Mouse (Mus musculus) c-Kit-negative CD71-positive TER-119-positive erythroid progenitor cells, embryonic 14.5 days (primary cell): ENCODE results near the gene Rasgef1b.

Source experiments
- DNase-seq: peaks from one replicate; pipeline ENCODE4 v3.0.0-alpha.2; 2013; ENCODE audit warnings: low read depth, low spot score

The Rasgef1b gene

DNA sequence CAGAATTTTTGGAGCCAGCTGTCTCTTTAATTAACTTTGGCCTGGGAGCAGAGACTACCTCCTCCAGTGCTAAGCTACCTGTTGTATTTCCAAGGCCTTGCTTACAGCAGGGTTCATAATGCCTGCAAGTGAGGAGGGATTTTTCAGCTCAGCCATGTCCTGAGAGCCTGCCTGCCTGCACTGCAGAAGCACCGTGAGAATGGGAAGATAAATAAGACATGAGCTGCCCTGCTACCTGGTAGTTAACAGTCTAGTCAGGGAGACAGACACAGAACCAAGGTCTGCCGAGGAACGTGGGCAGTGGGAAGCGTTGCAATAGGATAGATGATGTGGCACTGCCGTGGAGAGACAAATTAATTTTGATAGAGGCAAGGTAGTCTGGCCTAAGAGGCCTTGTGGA, 277.4 kb downstream of the Rasgef1b start:
- no peak for DNase-seq

DNA sequence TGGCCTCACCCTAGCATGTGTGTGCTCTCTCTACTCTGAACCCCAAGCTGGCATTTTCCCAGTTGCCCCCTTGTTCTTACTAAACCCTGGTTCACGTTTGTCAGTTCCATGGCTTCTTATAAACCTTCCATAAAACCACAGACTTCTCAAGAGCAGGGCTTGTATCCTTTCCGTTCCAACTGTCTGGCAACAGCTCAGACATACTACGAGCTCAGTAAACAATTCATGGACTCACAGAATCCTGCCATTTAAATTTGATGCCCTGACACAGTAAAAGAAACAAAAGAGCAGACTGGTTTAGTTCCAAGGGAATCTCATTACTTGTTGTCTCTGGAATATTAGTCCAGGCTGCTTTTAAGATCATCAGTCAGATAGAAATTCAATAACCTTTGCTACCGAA, 277.9 kb downstream of the Rasgef1b start:
- DNase-seq = no peak

DNA sequence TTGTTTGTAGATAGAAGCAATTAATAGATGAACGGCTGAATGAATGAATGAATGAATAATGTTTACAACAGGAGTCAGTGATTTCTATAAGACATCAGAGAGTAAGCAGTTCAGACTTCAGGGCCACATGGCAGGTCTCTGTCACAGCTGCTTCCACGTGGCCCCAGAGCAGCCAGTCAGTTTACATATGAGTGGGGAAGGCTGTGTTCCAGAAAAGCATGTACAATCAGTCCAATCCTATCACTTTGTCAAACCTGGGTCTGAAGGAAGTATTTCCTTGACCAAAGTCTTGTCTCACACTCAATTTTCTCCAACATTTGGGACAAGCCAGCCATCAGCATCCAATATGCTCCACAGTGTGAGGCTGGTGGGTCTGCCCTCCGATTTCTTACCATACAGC, 278.4 kb downstream of the Rasgef1b start:
- DNase-seq = no peak

DNA sequence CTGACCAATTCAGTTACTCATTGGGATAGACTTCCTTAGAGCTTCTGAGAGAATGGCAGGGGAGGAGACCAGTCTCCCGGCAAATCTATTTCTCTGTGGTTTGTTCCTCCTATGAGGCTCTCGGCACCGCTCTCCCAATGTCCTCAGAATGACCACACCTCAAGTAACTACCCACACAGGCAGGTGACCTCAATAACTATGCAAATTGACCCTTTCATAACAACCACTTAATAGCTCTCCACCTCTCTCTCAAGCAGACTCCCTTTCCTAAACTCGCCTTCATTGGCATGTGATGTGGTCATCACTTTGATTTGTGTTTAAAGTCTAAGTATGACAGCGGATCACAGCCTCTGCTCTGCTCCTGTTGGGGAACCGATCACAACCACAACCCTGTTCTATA, 281.4 kb downstream of the Rasgef1b start:
- no peak for DNase-seq

DNA sequence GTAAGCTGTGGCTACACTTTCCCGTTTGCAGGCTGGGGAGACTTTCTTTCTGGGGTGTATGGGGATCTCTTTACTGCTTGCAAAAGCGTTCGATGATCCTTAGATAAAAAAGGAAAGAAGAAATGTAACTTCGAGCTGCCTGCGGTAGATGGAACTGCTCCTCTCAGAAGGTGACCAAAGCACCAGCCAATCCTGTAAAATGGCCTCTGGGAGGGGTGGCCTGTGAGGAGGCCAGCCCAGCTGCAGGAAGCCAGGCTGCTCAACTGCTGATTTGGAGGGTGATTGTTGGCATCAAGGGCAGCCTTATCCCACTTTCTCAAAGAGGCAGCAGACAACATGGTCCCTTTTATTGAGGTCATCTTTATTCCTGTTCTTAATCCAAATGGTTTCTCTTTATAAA, 283.6 kb downstream of the Rasgef1b start:
- no peak for DNase-seq

DNA sequence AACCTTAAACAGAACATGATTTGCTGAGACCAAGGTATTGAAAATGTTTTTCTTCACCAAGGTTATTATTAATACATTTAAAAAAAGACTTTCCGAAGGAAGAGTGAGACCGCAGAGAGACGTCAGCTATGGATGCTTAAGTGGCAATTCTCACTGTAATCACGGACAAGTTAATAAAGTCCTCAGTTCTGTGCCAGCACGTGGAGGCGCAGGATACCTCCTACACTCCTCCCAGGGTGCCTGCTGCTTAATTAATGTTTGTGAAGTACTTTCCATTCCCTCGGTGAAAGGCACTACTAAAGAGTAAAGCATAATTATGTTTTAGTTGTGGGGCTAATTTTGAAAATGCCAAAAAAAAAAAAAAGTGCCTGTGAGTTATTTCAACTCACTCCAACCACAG, 284.1 kb downstream of the Rasgef1b start:
- no peak for DNase-seq

DNA sequence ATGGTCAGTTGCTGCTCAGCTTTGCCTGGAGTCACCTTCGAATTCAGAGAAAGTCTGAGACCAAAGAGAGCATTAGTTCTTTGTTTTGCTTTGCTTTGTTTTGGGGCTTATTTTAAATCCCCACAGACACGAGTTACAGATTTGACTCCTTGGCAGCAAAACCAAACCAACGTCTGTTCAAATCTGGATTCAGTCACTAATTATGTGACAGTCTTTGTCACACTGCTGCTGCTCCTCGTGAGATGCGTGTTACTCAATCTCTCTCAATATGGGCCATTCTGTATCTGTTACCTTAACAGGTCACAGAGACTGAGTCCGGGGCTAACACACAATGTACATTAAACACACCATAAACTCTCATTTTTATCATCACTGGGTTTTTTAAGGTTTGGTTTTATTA, 288.8 kb downstream of the Rasgef1b start:
- no peak for DNase-seq

DNA sequence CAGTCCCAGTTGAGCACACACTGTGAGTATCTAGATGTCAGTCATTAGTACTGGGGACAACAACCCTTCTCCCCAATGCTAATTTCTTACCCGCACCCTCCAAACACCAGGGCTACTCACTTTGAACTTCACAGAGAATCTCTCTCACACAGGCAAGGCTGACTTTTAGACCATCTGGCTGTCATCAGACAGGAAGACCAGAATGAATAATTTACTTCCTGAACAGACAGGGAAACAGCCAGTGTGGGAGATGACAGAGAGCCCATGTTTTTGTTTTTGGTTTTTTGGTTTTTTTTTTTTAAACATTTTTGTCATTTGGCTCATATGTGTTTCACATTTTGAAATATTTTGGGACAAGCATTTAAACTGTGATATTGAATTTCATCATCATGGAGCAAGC, 290.3 kb downstream of the Rasgef1b start:
- no peak for DNase-seq

DNA sequence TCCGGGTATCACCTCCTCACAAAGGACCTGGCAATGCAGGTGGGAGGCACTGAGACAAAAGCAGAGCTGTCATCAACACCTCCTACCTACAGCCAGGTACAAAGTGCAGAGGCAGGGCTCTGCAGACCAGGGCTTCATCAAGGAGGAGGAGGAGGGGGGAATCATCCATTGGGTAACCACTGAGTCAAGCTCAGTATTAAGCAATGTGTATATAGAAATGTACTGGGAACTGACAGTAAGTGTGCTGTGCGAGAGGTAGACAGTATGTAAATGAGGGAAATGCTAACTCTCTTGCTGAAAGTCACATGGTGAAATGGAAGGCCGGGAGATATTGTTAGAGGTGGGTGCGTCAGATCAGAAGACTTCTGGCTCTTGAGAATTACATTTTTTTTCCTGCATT, 294.6 kb downstream of the Rasgef1b start:
- DNase-seq = no peak

DNA sequence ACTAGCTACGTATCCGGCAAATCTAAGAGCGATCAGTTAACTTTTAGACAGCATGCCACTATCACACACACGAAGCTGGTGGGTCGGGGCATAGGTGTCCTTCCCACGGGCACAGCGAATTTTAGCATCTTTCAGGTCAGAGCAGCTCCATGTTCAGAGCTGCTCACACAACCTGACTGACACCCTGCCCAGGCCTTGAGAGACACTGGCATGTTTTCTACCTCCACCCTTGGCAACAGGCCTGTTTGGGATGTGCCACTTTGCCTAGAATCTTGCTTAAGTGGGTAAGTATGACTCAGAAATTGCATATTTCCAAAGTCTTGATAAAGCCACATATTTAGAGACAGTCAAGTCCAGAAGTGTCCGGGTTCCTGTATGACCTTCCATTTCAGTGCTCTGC, 296.4 kb downstream of the Rasgef1b start:
- no peak for DNase-seq

DNA sequence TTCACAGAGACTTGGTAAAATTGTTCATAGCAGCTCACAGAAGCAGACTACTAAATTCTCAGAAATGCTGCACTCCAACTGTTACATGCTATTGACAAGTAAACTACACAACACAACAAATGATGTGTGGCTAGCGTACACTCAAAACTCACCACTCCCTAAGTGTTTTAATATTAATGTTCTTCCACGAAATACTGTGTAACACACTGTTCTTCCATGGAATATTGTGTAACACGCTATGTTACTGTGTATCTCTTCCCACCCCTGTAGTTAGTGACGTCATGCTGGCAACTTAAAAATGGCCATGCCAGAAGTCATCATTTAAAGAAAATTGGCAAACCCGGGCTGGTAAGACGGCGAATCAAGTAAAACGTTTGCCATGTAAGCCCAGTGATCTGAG, 299.6 kb downstream of the Rasgef1b start:
- DNase-seq = no peak

DNA sequence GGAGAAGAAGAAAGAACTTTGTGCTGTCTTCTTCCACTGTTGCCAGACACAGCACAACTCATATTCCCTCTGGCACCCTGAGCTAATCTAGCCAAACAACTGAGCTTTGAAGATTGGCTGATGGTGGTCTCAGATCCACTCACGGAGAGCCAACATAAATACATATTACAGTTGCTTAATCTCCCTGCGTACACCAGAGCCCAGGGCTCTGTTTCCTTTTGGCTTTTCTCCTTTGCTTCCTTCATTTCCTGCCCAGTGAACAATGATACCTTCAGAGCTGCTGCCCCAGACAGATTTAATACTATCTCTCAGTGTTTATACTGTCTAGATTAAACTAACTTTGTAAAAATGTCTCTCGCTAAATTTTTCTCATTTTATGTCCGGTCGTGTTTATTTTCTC, 300.2 kb downstream of the Rasgef1b start:
- no peak for DNase-seq

DNA sequence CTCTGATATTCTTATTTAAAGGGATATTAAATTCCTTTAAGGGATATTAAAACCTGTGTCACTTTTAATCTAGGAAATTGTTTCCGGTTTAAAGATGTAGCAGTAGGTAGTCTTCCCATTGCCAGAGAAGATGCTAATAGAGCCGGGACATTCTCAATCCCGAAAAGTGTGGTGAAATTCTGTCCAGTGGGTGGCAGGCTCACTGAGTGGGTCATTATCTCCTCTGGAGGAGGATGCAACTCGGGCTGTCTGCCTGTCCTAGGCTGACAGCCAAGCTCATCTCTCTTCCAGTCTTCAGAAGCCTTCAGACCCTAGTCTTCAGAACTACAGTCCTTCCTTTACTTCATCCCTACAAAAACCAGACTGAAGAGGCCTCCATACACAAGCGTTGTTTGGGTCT, 305.6 kb downstream of the Rasgef1b start:
- no peak for DNase-seq

DNA sequence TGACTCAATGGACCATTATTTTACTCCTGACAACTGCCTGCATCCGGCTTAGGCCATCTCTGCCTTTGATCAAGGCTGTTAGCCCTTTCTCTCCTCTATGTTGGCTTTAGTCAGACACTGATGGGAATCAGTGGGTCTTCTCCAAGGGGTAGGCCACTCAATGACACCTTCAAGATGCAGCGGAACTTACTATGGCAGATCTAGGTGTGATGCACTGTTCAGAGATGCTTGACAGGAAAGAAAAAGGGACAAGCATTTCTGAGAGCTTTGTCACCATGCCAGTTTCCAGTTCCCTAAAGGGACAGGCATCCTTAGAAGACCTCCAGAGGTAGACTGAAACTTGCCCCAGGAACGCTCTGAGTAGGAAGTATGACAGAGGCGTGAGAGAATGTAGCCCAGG, 306.0 kb downstream of the Rasgef1b start:
- no peak for DNase-seq

DNA sequence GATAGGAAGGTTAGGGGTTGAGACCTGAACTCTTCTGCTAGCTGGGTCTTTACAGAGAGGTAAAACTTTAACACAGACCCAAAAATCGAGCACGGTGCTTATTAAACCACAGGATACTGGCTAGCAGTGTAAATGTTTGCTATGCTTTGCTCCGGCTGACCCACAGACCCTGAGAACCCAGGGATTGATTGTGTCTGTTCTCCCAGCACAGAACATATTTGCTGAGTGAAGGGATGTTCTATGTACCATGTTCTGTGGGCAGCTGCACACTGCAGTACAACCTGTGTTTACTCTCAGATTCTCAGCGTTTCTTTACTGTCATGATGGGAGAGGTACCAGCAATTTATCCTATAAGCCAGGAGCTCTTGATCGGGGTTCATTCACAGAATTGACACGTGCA, 306.8 kb downstream of the Rasgef1b start:
- DNase-seq = no peak

DNA sequence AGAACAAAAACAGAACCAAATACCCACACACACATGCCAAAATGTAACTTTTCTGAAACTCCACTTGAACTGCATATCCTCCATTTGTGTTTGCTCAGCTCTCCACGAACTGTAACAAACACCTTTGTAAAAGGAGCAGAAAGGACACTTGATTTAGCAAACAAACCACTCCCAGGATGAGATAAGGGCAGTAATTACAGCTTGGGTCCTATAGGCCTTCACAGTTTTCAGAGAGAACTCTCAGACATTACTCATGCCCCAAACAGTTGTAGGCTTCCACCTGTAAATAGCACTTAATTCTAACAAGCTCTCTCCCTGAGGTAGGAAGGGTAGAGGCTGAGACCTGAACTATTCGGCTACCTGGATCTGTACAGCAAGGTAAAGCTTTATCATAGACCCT, 309.0 kb downstream of the Rasgef1b start:
- no peak for DNase-seq

DNA sequence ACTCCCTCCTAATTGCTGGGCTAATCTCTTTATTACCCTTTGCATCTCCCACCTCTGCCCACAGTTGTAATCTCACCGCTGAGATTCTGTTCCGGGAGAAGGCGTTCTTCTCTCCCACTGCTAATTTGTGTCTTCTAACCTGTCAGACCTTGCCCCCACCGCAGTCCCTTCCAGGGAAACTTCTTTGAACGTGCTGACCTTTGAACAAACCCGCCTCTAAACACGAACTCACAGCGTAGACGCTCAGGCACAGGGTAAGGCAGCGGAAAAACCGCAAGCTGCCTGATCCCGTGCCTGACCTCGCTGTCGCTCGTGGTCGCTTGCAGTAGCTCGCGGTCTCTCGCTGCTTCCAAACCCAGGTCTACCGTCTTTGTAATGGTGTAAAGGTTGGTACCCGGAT, 312.0 kb downstream of the Rasgef1b start:
- DNase-seq = no peak

DNA sequence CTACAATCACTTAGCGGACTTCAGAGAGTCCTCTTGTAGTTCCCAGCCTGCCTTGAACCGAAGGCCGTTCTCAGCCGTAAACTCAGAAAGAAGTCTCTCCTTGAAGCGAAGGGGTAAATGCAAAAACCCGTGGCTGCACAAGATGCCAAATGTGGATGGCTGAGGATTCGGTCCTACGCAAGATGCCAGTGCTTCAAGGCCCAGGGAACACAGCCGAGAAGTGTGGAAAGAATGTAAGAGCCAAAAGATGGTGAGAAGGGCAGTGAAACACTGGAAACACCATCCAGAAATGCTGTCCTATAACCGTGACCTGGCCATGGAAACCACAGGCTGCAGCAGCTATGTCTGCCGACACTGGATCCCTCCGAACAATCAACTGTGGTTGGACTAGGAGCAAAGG, 313.2 kb downstream of the Rasgef1b start:
- no peak for DNase-seq

DNA sequence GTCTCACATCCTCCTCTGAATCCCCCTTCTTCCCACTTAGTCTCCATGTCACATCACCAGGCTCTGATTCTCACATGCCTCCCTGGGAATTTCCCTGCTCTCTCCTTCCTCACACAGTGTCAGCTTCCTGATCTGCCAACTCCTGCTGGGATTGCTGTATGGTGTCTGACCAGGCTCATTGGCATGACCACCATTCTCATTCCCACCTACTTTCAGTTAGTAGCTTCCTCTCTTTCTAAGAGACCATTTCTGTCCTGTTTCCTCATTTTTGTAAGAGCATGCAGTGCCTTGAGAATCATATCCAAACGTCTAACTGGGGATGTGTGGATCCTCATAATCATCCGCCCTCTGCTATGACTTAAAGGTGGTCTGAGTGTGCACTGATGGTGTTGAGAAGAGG, 313.8 kb downstream of the Rasgef1b start:
- no peak for DNase-seq

DNA sequence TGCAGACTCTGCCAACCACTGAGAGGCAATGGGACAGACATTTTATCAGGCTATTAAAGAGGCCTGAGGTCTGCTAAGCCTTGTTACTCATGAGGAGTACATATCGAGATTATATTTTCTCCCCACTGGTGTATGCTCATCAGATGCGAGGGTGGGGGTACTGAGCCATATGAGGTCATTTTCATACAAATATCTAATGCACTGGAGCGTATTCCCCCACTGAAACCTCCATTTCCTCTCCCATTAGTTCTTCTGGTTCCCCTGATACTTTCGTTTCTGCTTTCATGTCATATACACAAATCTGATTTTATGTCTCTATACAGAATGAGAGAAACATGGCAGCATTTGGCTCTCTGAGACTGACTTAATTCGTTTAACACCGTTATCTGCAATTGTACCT, 314.6 kb downstream of the Rasgef1b start:
- no peak for DNase-seq

DNA sequence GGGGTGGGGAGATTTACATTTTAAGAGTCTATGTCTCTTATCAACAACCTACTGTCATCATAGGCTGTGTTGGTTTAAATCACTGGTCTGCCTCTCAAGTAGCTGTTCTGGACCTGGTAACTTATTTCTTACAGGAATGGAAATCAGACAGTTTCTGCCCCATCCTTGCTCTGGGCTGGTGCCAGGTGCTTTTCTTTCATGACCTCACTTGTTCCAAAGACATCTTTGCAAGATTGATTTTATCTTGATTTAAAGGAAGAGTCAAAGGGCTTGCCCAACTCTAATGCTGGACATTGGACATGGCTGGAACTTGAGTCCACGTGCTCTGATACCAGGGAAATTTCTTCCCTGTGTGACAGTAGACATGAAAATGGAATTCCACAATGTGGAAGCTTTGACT, 315.0 kb downstream of the Rasgef1b start:
- DNase-seq = no peak

DNA sequence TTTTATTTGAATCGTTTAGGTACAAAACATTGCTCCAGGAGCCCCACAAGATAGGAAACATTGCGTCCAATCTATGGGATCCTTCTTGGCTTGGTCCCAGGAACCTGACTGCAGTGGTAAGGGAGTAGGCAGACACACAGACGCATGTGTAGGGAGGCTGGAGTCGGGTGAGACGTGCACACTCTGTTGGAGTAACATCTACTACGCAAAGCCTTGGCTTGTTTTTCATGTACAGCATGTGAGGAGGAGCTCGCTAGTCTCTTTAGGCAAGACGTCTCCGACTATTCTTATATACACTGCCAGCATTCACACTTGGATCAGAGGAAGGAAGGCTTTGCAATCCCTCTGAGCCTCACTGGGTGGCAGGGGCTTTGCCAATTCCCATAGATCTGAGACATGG, 315.5 kb downstream of the Rasgef1b start:
- DNase-seq = no peak

DNA sequence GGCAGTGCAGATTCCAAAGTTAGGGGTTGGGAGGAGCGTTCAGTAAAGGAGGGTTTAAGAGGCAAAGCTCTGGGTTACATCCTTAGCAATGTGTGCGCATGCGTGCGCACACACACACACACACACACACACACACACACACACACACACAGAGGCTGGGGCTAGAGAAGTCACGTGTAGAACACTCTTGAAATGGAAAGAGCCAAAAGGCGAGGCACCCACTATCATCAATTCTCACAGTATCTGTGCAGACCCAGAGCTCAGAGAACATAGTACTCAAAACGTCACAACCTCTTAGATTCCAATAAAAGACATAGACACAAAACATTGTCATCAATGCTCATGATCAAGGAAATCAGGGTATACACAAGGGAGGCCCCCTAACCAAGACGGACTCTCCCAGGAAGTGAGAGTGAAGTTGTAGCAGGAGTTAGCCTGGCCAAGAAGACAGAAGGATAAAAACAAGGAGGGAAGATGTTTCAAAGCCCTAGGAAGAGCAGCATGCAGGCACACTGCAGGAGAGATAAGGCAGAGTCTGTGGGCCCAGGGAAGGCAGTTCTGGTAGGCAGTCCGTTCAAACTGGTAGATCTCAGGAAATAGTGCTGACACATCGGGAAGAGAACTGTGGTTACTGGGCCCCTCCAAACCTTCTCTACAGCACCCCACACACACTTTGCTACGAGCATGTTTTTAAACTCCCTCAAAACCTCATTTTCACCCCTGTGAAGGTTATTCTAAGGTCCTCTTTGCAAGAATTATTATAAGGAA, 324.3 kb downstream of the Rasgef1b start:
- DNase-seq = no peak

DNA sequence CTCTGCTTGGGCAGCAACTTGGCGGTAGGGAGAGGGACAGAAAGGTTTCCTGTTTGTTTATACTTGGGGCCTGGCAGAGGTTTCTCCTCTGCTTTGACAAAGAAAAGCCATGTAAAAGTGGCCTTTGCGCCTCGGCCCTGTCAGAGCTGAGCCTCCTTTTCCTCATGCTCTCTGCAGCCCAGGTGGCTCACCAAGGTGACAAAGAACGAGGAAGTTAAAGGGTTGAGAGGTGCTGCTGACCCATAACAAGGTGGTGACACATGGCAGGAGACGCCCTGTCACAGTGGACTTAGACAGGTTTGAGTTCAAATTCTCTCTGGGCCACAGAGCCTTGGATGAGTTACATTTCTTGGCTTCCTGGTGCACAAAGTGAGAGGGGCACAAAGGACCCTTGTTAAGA, 325.5 kb downstream of the Rasgef1b start:
- no peak for DNase-seq
